Mouse (Mus musculus) small intestine, adult 2 months (tissue): Measurements from ENCODE around the gene Fsip1. TPM values are rescaled to one million over a fixed set of nuclear protein-coding genes. Genes with fewer than 3 reads are reported as not detected.

Experiments used
- H3K27ac ChIP-seq: fragments of 200-500 bp; 2 replicates; pipeline ENCODE4 v1.5.1; 2012; ENCODE audit warnings: low read depth, low read length, control low read depth, inconsistent platforms; ENCODE audit not compliant: insufficient read depth
- H3K27me3 ChIP-seq: fragments of 200-500 bp; 2 replicates; pipeline ENCODE4 v1.6.1; 2012; ENCODE audit warnings: mild to moderate bottlenecking, moderate library complexity, low read length, inconsistent platforms; ENCODE audit not compliant: control insufficient read depth, insufficient read depth
- H3K36me3 ChIP-seq: fragments of 200-500 bp; 2 replicates; pipeline ENCODE4 v1.6.1; 2012; ENCODE audit warnings: mild to moderate bottlenecking, low read length, control low read depth, inconsistent platforms; ENCODE audit not compliant: control insufficient read depth, insufficient read depth
- H3K4me1 ChIP-seq: fragments of 200-500 bp; 2 replicates; pipeline ENCODE4 v1.6.1; 2012; ENCODE audit warnings: low read length, inconsistent platforms, mixed read lengths; ENCODE audit not compliant: control insufficient read depth, insufficient read depth, insufficient read length
- H3K4me3 ChIP-seq: fragments of 200-500 bp; 2 replicates; pipeline ENCODE4 v1.5.1; 2012; ENCODE audit warnings: low read depth, mild to moderate bottlenecking, control low read depth, inconsistent platforms, low read length, moderate library complexity
- CTCF ChIP-seq: fragments of 200-500 bp; IDR thresholded peaks from 2 replicates; pipeline ENCODE4 v1.5.1; 2012; ENCODE audit warnings: low read depth, mild to moderate bottlenecking, control low read depth, inconsistent platforms, low read length, moderate library complexity, mixed read lengths; ENCODE audit not compliant: insufficient replicate concordance, insufficient read length; ENCODE audit errors: extremely low read depth
- POLR2A ChIP-seq: fragments of 200-500 bp; IDR thresholded peaks from 2 replicates; pipeline ENCODE4 v1.6.1; 2012; ENCODE audit warnings: low read depth, mild to moderate bottlenecking, control low read depth, inconsistent platforms, low read length, moderate library complexity
- WGBS: fragments of 180-500 bp; shearing (Covaris S2); methylation state at CpG from one replicate; pipeline ENCODE4 v1.1.7; 2018; 5-methylcytosine and 5-hydroxymethylcytosine counted together
- polyA plus RNA-seq: library from polyadenylated mRNA; depleted of rRNA; stranded (reverse); fragments of >200 nt; gene quantifications from 2 replicates; pipeline ENCODE4 v1.2.3, GENCODE M21; 2012; rRNA removed

Gene Fsip1
- polyA plus RNA-seq, 1 experiment, result 0.05 TPM

GRCm38 (mm10) chr2:118081581-118081980 lies 175.2 kb downstream of the Fsip1 start:
- no peak overlapping the region for H3K4me3 ChIP-seq
- TF ChIP-seq POLR2A (no peak), CTCF (no peak)
- H3K27ac ChIP-seq, result no peak overlapping the region
- 76% methylated on average over 5 of the region's 5 CpGs for WGBS
- H3K27me3 ChIP-seq, result no peaks in the 10 kb centered on the region
- H3K36me3 ChIP-seq, result no peaks in the 10 kb centered on the region
- H3K4me1 ChIP-seq, result no peaks in the 10 kb centered on the region

Other genes starting within 250 kb of the Fsip1 start
- 9.4 and 9.8 TPM in 2 replicates for gene Thbs1, start 145.1 kb downstream of the Fsip1 start, polyA plus RNA-seq
- 0.11 and 0.17 TPM in 2 replicates for gene Gpr176, start 116.5 kb upstream of the Fsip1 start, polyA plus RNA-seq
- gene Eif2ak4, start 131.7 kb upstream of the Fsip1 start, polyA plus RNA-seq, result 3.4 and 4.0 TPM in 2 replicates
- 10.9 and 16.3 TPM in 2 replicates for gene Srp14, start 222.7 kb upstream of the Fsip1 start, polyA plus RNA-seq